Mouse (Mus musculus) brown adipose tissue, adult 24 weeks (tissue): ENCODE results near the gene Grk6. TPM values are rescaled to one million over a fixed set of nuclear protein-coding genes. Genes with fewer than 3 reads are reported as not detected.

Source experiments
- H3K27ac ChIP-seq: fragments of 200-500 bp; replicated peaks from 2 replicates; pipeline ENCODE4 v1.5.1; 2012; ENCODE audit warnings: low read depth, mild to moderate bottlenecking, low read length
- H3K4me1 ChIP-seq: fragments of 200-500 bp; 2 replicates; pipeline ENCODE4 v1.6.1; 2012; ENCODE audit warnings: low read length, mixed read lengths; ENCODE audit not compliant: control insufficient read depth, insufficient read depth, insufficient read length
- H3K4me3 ChIP-seq: fragments of 200-500 bp; 2 replicates; pipeline ENCODE4 v1.5.1; 2012; ENCODE audit warnings: low read depth, mild to moderate bottlenecking, low read length, moderate library complexity; ENCODE audit not compliant: insufficient read depth
- polyA plus RNA-seq: library from polyadenylated mRNA; stranded (reverse); fragments of >200 nt; gene quantifications from 2 replicates; pipeline ENCODE4 v1.2.4, GENCODE M21; 2012; ENCODE audit not compliant: missing spikeins, insufficient read depth, insufficient read length

The Grk6 gene
- polyA plus RNA-seq = 10.5 and 17.4 TPM in 2 replicates

DNA sequence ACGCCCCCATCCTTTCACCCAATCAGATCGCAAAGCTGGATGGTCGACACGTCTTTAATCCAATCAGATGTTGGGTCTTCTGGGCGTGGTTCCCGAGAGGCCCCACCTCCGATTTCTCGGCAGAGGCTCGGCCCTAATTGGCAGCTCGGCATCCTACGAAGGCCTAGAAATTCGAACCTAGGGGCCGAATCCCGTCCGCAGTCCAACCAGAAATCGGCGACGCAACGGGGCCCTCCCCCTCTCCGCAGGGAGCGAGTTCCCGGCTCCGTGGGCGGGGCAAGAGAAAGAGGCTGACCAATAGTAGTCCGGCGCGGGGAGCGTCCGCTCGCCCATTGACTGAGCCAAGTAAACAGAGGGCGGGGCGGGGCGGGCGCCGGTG lies at the start of gene Grk6:
Gene Grk6, plus strand, starts transcription at position 136 of the 379 bp plus-strand sequence.
- Histone ChIP-seq H3K27ac (peak within 1 kb of the TSS; percentile 100), H3K4me3 (peak within 1 kb of the TSS; percentile 82), H3K4me1 (peaks cover 44% of the 10 kb centered on the region)

GRCm38 (mm10) chr13:55398088-55398487 lies 46.8 kb upstream of the Grk6 start, which contains the start of gene Slc34a1:
Slc34a1 (plus strand) TSS chr13:55398187.
- H3K4me3 ChIP-seq = no peak within 1 kb of the TSS
- no peaks in the 10 kb centered on the region for H3K4me1 ChIP-seq
- no peak within 1 kb of the TSS for H3K27ac ChIP-seq

GRCm38 (mm10) chr13:55399300-55400038 lies 45.4 kb upstream of the Grk6 start:
- H3K27ac ChIP-seq = no peak overlapping the region

GRCm38 (mm10) chr13:55400039-55400346 lies 44.9 kb upstream of the Grk6 start:
- Histone ChIP-seq H3K4me1 (no peaks in the 10 kb centered on the region), H3K27ac (no peak overlapping the region), H3K4me3 (no peak overlapping the region)

More at GRCm38 (mm10) chr13:55399300-55400038, 45.4 kb upstream of the Grk6 start:
- Histone ChIP-seq H3K4me3 (no peak overlapping the region), H3K4me1 (no peaks in the 10 kb centered on the region)

DNA sequence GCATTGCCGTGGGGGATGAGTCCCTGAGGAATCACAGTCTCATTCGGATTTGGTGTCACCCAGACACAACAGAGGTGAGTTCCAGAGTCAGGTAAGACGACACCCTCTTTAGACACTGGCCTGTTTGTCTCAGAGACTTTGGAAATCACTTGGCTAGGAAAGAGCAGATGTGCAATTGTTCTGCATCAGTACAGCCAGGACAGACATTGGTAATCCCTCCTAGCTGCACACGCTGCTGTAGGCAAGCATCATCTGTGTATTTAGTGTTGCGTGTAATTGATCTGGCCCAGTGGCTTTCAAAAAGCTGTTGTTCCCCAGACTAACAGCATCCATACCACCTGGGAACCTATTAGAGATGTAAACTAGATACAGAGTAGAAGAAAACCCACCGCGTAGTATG lies 41.6 kb upstream of the Grk6 start:
- Histone ChIP-seq H3K27ac (no peak overlapping the region), H3K4me1 (no peaks in the 10 kb centered on the region), H3K4me3 (no peak overlapping the region)

- no peak overlapping the region for H3K27ac ChIP-seq
- H3K4me1 ChIP-seq = no peaks in the 10 kb centered on the region
- H3K4me3 ChIP-seq = no peak overlapping the region
Measured at GRCm38 (mm10) chr13:55403935-55404852, 40.7 kb upstream of the Grk6 start.

DNA sequence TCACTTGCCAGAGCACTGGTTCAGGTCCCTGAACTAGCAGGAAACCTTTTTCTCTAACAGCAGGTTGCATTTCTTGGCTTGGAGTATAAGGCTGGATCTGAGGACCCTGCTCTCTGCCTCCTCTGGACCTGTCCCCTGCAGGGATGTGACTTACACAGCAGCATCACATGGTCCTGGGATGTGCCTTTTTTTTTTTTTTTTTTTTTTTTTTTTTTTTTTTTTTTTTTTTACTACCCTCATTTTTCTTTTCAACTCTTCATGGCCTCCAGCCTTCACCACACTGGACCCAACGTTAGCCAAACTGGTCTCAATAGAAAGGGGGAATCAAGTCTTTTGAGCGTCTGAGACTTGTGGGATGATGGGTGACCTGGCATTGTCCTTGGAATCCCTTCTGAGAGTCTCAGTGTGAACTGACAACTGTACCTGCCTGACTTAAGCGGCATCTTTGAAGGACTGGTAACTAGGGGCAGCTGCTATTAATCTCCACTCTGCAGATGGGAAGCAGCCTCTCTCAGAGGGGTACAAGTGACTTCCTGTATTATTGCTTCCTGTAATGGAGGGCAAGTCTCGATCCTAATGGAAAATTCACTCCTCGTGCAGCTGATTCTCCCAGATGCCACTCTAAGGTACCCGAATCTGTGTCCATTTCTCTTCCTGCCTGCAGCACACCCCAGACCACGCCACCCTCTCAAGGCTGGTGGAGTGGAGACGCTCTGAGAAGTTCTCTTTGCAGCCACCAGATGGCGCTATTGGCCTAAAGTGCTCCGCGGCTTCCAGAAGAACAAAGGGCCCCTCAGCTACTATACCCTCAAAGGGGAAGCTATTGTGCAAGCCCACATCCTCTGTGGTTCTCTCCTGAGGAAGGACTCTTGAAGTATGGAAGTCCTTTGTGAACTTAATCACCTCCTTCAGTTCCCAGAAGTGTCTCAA lies 39.8 kb upstream of the Grk6 start:
- Histone ChIP-seq H3K4me3 (no peak overlapping the region), H3K4me1 (no peaks in the 10 kb centered on the region), H3K27ac (no peak overlapping the region)

GRCm38 (mm10) chr13:55405783-55406390 lies 39.0 kb upstream of the Grk6 start:
- no peak overlapping the region for H3K27ac ChIP-seq
- H3K4me3 ChIP-seq = no peak overlapping the region
- H3K4me1 ChIP-seq = no peaks in the 10 kb centered on the region

- no peak overlapping the region for H3K4me3 ChIP-seq
- H3K4me1 ChIP-seq = no peaks in the 10 kb centered on the region
- H3K27ac ChIP-seq = no peak overlapping the region
Measured at GRCm38 (mm10) chr13:55407341-55407740, 37.5 kb upstream of the Grk6 start.

DNA sequence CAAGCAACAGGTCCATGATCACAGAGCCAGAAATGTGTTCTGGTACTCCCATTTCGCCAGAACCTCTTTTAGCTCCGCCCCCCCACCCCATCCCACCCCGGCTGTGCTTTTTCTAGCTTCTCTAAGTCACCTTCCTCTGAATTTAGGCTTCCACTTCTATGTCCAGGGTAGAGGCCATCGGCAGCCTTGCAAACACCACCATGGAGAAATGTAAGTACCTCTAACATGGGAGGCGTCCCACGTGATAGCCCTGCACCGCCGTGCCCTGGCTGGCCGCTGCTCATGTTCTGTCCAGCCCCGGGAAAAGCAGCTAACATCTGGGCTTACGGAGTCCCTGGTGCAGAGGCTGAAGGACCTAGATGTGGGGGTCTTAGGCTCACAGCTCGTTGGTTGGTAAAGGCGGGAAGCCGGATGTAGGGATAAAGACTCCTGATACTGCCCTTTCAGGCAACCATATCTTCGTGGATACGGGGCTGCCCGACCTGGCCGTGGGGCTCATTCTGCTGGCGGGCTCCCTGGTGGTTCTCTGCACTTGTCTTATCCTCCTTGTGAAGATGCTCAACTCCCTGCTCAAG lies 36.2 kb upstream of the Grk6 start:
- Histone ChIP-seq H3K4me3 (no peak overlapping the region), H3K27ac (no peak overlapping the region), H3K4me1 (no peaks in the 10 kb centered on the region)

- no peak overlapping the region for H3K27ac ChIP-seq
- H3K4me1 ChIP-seq = no peaks in the 10 kb centered on the region
- no peak overlapping the region for H3K4me3 ChIP-seq
Measured at GRCm38 (mm10) chr13:55411826-55412225, 33.0 kb upstream of the Grk6 start.

GRCm38 (mm10) chr13:55412643-55413307 lies 32.1 kb upstream of the Grk6 start:
- no peaks in the 10 kb centered on the region for H3K4me1 ChIP-seq
- H3K27ac ChIP-seq = no peak overlapping the region
- no peak overlapping the region for H3K4me3 ChIP-seq

DNA sequence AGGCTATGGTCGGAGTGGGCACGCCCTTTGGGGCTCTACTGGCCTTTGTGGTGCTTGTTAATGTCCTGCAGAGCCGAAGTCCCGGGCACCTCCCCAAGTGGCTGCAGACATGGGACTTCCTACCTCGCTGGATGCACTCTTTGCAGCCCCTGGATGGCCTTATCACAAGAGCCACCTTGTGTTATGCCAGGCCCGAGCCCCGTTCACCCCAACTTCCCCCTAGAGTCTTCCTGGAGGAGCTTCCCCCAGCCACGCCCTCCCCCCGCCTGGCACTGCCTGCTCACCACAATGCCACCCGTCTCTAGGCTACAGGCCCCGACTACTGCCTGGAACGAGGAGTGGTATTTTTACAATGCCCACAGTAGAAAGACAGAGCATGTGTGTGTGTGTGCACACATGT lies 31.5 kb upstream of the Grk6 start:
- no peak overlapping the region for H3K27ac ChIP-seq
- no peak overlapping the region for H3K4me3 ChIP-seq
- H3K4me1 ChIP-seq = no peaks in the 10 kb centered on the region
